Mouse (Mus musculus) bone marrow, adult 2 months (tissue): ENCODE data around the gene Sun1. TPM values are rescaled to one million over a fixed set of nuclear protein-coding genes. Genes with fewer than 3 reads are reported as not detected.

Source experiments
- H3K27ac ChIP-seq: fragments of 200-500 bp; 2 replicates; pipeline ENCODE4 v1.5.1; 2012; ENCODE audit warnings: low read depth, mild to moderate bottlenecking, control low read depth, inconsistent platforms, low read length; ENCODE audit not compliant: control insufficient read depth, poor library complexity, insufficient read depth
- H3K4me1 ChIP-seq: fragments of 200-500 bp; 2 replicates; pipeline ENCODE4 v1.6.1; 2011; ENCODE audit warnings: low read length; ENCODE audit not compliant: control insufficient read depth, insufficient read depth
- H3K4me3 ChIP-seq: fragments of 200-500 bp; replicated peaks from 2 replicates; pipeline ENCODE3; 2011; ENCODE audit warnings: mild to moderate bottlenecking, low read depth, low read length, control low read depth; ENCODE audit not compliant: control insufficient read depth
- CTCF ChIP-seq: fragments of 200-500 bp; IDR thresholded peaks from 2 replicates; pipeline ENCODE4 v1.5.1; 2011; ENCODE audit warnings: low read length, control low read depth; ENCODE audit not compliant: control insufficient read depth, insufficient read depth
- POLR2A ChIP-seq: fragments of 200-500 bp; IDR thresholded peaks from 2 replicates; pipeline ENCODE4 v1.6.1; 2011; ENCODE audit warnings: low read depth, mild to moderate bottlenecking, control low read depth, low read length, borderline replicate concordance; ENCODE audit not compliant: control insufficient read depth
- WGBS: fragments of 180-500 bp; shearing (Covaris S2); methylation state at CpG from one replicate; pipeline ENCODE4 v1.1.7; 2018; 5-methylcytosine and 5-hydroxymethylcytosine counted together
- polyA plus RNA-seq: library from polyadenylated mRNA; stranded (reverse); fragments of >200 nt; gene quantifications from 2 replicates; pipeline ENCODE4 v1.2.4, GENCODE M21; 2011; ENCODE audit warnings: low replicate concordance; ENCODE audit not compliant: missing spikeins, insufficient read depth, insufficient read length

Sun1 gene
- polyA plus RNA-seq, 1 experiment, result 26.5 TPM

DNA sequence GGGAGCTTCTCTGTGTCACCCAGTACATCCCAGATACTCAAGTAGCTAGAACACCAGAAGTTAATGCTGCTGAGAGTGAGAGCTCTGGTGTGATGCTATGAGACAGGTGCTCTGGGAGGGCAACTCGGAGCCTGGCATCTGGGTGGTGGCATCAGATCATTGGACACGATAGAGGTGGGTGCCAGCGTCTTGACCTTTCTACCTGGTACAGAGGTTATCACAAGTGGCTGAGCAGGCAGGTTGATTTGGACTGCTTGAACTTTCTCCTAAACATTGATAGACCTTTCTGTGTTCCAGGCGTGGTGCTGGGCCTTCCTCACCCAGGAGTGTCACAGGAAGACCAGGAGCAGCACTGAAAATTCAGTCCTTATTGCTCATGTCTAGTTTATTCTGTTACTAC, 26.8 kb downstream of the Sun1 start:
- TF ChIP-seq CTCF (no peak), POLR2A (no peak)
- Histone ChIP-seq H3K4me3 (no peak overlapping the region), H3K27ac (no peak overlapping the region), H3K4me1 (no peaks in the 10 kb centered on the region)
- WGBS, result 89% methylated on average over 4 of the region's 4 CpGs

DNA sequence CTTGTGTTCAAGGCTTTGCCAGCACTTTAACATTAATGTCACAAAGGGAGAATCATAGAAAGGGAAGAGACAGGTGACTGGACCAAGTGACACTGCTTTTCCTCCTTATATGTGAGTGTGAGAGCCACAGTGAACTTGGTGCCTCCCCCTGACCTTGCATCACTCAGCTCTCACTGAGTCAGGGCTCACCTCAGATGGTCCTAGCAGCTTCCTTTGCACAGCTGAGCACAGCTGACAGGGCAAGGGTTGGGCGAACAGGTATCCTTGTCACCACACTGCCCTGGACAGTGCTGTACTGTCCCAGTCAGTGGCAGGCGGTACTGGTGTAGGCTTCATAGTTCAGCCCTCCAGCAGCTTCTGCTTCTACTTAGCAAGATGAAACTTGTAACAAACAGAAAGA, 27.2 kb downstream of the Sun1 start:
- Histone ChIP-seq H3K27ac (no peak overlapping the region), H3K4me1 (no peaks in the 10 kb centered on the region), H3K4me3 (no peak overlapping the region)
- WGBS, result 95% methylated on average over 2 of the region's 2 CpGs
- no peak for TF ChIP-seq POLR2A
- no peak for TF ChIP-seq CTCF

DNA sequence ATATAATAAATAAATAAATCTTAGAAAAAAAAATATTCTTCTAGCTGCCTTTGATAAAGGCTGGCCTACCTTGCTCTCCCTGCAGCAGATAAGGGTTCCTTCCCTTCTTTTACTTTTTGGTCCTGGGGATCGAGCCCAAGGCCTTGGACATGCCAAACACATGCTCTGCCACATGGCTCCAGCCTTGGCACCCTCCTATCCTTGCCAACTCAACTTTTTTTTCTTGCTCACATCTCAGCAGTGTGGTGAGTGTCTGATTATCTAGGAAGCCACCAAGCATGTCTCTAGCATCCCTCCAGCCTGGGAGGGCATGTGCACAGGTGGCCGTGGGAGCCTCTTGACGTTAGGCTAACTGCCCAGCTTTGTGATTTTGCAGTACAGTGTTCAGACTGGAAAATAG, 27.9 kb downstream of the Sun1 start:
- Histone ChIP-seq H3K4me1 (no peaks in the 10 kb centered on the region), H3K4me3 (no peak overlapping the region), H3K27ac (no peak overlapping the region)
- TF ChIP-seq POLR2A, result no peak
- TF ChIP-seq CTCF, result no peak
- 88% methylated on average over 3 of the region's 3 CpGs for WGBS

GRCm38 (mm10) chr5:139229716-139230115, 29.3 kb downstream of the Sun1 start:
- 90% methylated on average over 3 of the region's 3 CpGs for WGBS
- Histone ChIP-seq H3K4me1 (no peaks in the 10 kb centered on the region), H3K27ac (no peak overlapping the region), H3K4me3 (no peak overlapping the region)
- TF ChIP-seq CTCF (no peak), POLR2A (no peak)

DNA sequence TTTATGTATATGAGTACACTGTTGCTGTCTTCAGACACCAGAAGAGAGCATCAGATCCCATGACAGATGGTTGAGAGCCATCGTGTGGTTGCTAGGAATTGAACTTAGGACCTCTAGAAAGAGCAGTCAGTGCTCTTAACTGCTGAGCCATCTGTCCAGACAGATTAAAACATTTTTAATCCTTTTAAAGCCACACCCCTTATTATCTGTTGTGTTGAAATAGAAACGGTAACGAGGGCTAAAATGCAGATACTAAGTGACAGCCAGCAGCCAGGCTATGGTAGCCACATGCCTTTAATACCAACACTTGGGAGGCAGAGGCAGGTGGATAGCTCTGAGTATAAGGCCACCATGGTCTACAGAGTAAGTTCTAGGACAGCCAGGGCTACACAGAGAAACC, 31.6 kb downstream of the Sun1 start:
- Histone ChIP-seq H3K27ac (no peak overlapping the region), H3K4me1 (no peaks in the 10 kb centered on the region), H3K4me3 (no peak overlapping the region)
- 63% methylated on average over 3 of the region's 3 CpGs for WGBS
- TF ChIP-seq POLR2A, result no peak
- no peak for TF ChIP-seq CTCF

GRCm38 (mm10) chr5:139234423-139234822, 34.0 kb downstream of the Sun1 start:
- Histone ChIP-seq H3K4me3 (no peak overlapping the region), H3K4me1 (no peaks in the 10 kb centered on the region), H3K27ac (no peak overlapping the region)
- TF ChIP-seq CTCF (no peak), POLR2A (no peak)
- 88% methylated on average over 4 of the region's 4 CpGs for WGBS

DNA sequence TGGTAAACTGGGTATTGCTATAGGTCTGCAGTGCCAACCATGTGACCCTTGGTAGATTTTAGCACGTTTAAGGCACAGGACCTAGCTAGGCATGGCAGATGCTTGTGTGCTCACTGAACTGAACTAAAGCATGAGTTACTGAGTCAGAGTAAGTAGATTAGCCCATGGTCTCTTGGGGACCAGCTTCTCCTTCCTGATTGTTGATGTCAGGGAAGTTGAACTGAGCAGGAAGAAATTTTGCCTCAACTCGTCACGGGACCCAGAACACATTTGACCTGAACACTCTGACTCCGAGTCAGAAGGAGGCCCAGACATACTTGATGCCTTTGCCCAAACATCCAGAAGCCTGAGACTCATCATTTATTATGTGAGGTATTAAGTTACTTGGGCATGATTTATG, 37.0 kb downstream of the Sun1 start:
- TF ChIP-seq CTCF (no peak), POLR2A (no peak)
- no peak overlapping the region for H3K27ac ChIP-seq
- 87% methylated on average over 4 of the region's 4 CpGs for WGBS

DNA sequence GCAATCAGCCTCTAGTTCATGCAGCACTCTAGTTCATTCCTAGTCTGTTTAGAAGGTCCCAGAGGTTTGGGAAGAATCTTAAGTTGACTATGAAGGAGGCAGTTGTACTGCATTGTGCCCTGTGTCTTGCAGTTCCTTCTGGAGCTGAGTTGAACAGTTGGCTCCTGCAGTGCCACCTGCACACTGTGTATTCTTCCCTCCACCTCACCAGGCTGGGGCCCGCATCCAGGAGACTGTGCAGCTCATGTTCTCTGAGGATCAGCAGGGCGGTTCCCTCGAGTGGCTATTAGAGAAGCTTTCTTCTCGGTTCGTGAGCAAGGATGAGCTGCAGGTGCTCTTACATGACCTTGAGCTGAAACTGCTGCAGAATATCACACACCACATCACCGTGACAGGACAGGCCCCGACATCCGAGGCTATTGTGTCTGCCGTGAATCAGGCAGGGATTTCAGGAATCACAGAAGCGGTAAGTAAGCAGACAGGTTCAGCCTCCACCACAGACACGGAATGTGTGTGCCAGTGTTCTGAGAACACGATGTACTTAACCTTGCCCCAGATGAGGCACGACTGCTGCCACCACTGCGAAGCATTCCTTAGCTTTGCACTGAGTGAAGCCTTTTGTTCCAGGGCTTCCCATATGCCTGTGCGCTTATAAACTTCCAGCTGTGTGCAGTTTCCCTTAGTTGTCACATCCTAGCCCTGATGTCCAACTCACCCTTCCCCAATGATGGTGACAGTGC, 40.8 kb downstream of the Sun1 start:
- H3K27ac ChIP-seq, result no peak overlapping the region
- no peak for TF ChIP-seq CTCF
- no peak for TF ChIP-seq POLR2A
- H3K4me1 ChIP-seq, result no peaks in the 10 kb centered on the region
- WGBS, result 91% methylated on average over 15 of the region's 15 CpGs
- no peak overlapping the region for H3K4me3 ChIP-seq

More for the DNA sequence above, 37.0 kb downstream of the Sun1 start:
- Histone ChIP-seq H3K4me3 (no peak overlapping the region), H3K4me1 (no peaks in the 10 kb centered on the region)

DNA sequence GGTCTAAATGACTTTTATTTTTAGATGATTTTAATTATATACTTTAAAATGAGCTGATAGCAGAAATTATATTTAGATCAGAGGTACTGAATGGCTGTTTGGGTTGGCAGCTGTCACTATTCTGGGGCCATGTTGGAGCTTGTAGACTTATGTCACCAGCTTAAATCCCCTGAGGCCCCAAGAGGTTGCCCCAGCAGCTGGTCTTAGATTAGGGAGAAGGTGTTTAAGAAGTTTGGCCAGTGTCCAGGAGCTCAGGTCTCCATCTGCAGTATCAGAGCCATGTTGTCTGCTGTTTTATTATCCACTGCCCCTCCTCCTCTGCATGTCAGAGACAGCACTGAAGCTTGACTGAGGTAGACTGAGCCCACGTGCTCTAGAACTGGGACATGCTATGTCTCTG, 42.9 kb downstream of the Sun1 start:
- H3K27ac ChIP-seq, result no peak overlapping the region
- no peaks in the 10 kb centered on the region for H3K4me1 ChIP-seq
- 64% methylated on average over 1 of the region's 1 CpGs for WGBS
- H3K4me3 ChIP-seq, result no peak overlapping the region
- TF ChIP-seq POLR2A (no peak), CTCF (no peak)
